Mouse (Mus musculus): ENCODE measurements around the gene Ntmt1. TPM values are rescaled to one million over a fixed set of nuclear protein-coding genes. Genes with fewer than 3 reads are reported as not detected.

Ntmt1 gene
- polyA plus RNA-seq, 1 experiment: 36.9 TPM

GRCm38 (mm10) chr2:30782312-30783290, 25.0 kb upstream of the Ntmt1 start:
- peaks cover 21% of the 10 kb centered on the region for H3K27me3 ChIP-seq (replicated peaks)
- H3K36me3 ChIP-seq (replicated peaks; ENCODE audit: low read length): peaks cover 16% of the 10 kb centered on the region
- H3K4me1 ChIP-seq: peaks cover 74% of the 10 kb centered on the region
- no peaks in the 10 kb centered on the region for H3K9me3 ChIP-seq
- peak overlapping the region; percentile 31 for H3K4me3 ChIP-seq (replicated peaks)
- TF ChIP-seq GATA1 (IDR thresholded peaks at IDR 0.05; ENCODE audit: borderline replicate concordance, low read length) (no peak), FLI1 (IDR thresholded peaks at IDR 0.05; ENCODE audit: low read length) (no peak)

GRCm38 (mm10) chr2:30783346-30783745, 24.3 kb upstream of the Ntmt1 start:
- no peak for TF ChIP-seq FLI1 (IDR thresholded peaks at IDR 0.05; ENCODE audit: low read length)
- no peak for TF ChIP-seq GATA1 (IDR thresholded peaks at IDR 0.05; ENCODE audit: borderline replicate concordance, low read length)
- Histone ChIP-seq H3K4me1 (peaks cover 81% of the 10 kb centered on the region), H3K36me3 (replicated peaks; ENCODE audit: low read length) (peaks cover 10% of the 10 kb centered on the region), H3K27me3 (replicated peaks) (peaks cover 21% of the 10 kb centered on the region), H3K9me3 (no peaks in the 10 kb centered on the region), H3K4me3 (replicated peaks) (peak overlapping the region; percentile 31)

- H3K4me3 ChIP-seq (replicated peaks): peak overlapping the region; percentile 59
- H3K9me3 ChIP-seq: no peaks in the 10 kb centered on the region
- peaks cover 4% of the 10 kb centered on the region for H3K36me3 ChIP-seq (replicated peaks; ENCODE audit: low read length)
- TF ChIP-seq FLI1 (IDR thresholded peaks at IDR 0.05; ENCODE audit: low read length): no peak
- no peak for TF ChIP-seq GATA1 (IDR thresholded peaks at IDR 0.05; ENCODE audit: borderline replicate concordance, low read length)
- peaks cover 80% of the 10 kb centered on the region for H3K4me1 ChIP-seq
- H3K27me3 ChIP-seq (replicated peaks): peaks cover 18% of the 10 kb centered on the region
These were observed 23.3 kb upstream of the Ntmt1 start for GRCm38 (mm10) chr2:30784078-30784994.

- Histone ChIP-seq H3K4me3 (replicated peaks) (no peak overlapping the region), H3K36me3 (replicated peaks; ENCODE audit: low read length) (no peaks in the 10 kb centered on the region), H3K9me3 (no peaks in the 10 kb centered on the region), H3K27me3 (replicated peaks) (peaks cover 28% of the 10 kb centered on the region), H3K4me1 (peaks cover 83% of the 10 kb centered on the region)
- TF ChIP-seq GATA1 (IDR thresholded peaks at IDR 0.05; ENCODE audit: borderline replicate concordance, low read length) (no peak), FLI1 (IDR thresholded peaks at IDR 0.05; ENCODE audit: low read length) (no peak)
These were observed 20.2 kb upstream of the Ntmt1 start for GRCm38 (mm10) chr2:30787466-30787865.

GRCm38 (mm10) chr2:30792061-30792460, 15.6 kb upstream of the Ntmt1 start:
- TF ChIP-seq FLI1 (IDR thresholded peaks at IDR 0.05; ENCODE audit: low read length) (no peak), GATA1 (IDR thresholded peaks at IDR 0.05; ENCODE audit: borderline replicate concordance, low read length) (no peak)
- no peak overlapping the region for H3K4me3 ChIP-seq (replicated peaks)
- H3K4me1 ChIP-seq: peaks cover 75% of the 10 kb centered on the region
- no peaks in the 10 kb centered on the region for H3K36me3 ChIP-seq (replicated peaks; ENCODE audit: low read length)
- H3K27me3 ChIP-seq (replicated peaks): peaks cover 28% of the 10 kb centered on the region
- no peaks in the 10 kb centered on the region for H3K9me3 ChIP-seq

GRCm38 (mm10) chr2:30794179-30795108, 13.2 kb upstream of the Ntmt1 start:
- no peaks in the 10 kb centered on the region for H3K9me3 ChIP-seq
- H3K27me3 ChIP-seq (replicated peaks): peaks cover 50% of the 10 kb centered on the region
- H3K4me3 ChIP-seq (replicated peaks): peak overlapping the region; percentile 93
- H3K4me1 ChIP-seq: peaks cover 58% of the 10 kb centered on the region
- H3K36me3 ChIP-seq (replicated peaks; ENCODE audit: low read length): no peaks in the 10 kb centered on the region
- TF ChIP-seq GATA1 (IDR thresholded peaks at IDR 0.05; ENCODE audit: borderline replicate concordance, low read length) (no peak), FLI1 (IDR thresholded peaks at IDR 0.05; ENCODE audit: low read length) (no peak)

- no peaks in the 10 kb centered on the region for H3K36me3 ChIP-seq (replicated peaks; ENCODE audit: low read length)
- TF ChIP-seq GATA1 (IDR thresholded peaks at IDR 0.05; ENCODE audit: borderline replicate concordance, low read length): no peak
- TF ChIP-seq FLI1 (IDR thresholded peaks at IDR 0.05; ENCODE audit: low read length): no peak
- H3K9me3 ChIP-seq: no peaks in the 10 kb centered on the region
- H3K27me3 ChIP-seq (replicated peaks): peaks cover 59% of the 10 kb centered on the region
- H3K4me1 ChIP-seq: peaks cover 56% of the 10 kb centered on the region
- H3K4me3 ChIP-seq (replicated peaks): peak overlapping the region; percentile 93
These were observed 12.2 kb upstream of the Ntmt1 start for GRCm38 (mm10) chr2:30795271-30795888.

GRCm38 (mm10) chr2:30795889-30796275, 11.7 kb upstream of the Ntmt1 start:
- H3K9me3 ChIP-seq: no peaks in the 10 kb centered on the region
- TF ChIP-seq FLI1 (IDR thresholded peaks at IDR 0.05; ENCODE audit: low read length) (no peak), GATA1 (IDR thresholded peaks at IDR 0.05; ENCODE audit: borderline replicate concordance, low read length) (no peak)
- no peaks in the 10 kb centered on the region for H3K36me3 ChIP-seq (replicated peaks; ENCODE audit: low read length)
- H3K4me3 ChIP-seq (replicated peaks): peak overlapping the region; percentile 87
- H3K27me3 ChIP-seq (replicated peaks): peaks cover 64% of the 10 kb centered on the region
- H3K4me1 ChIP-seq: peaks cover 55% of the 10 kb centered on the region
